Mouse (Mus musculus) ES-CJ7 (cell line): ENCODE measurements at regions not wholly inside any gene's neighbourhood (a gene's known extent, or its start where the extent isn't known, plus 50 kb on each side); places are given as distances from the start of the nearest gene placed in this dataset.
"Not testable (repeated sequence)": the region's sequence is repeated elsewhere in the genome, so short reads cannot be mapped to it uniquely, and the experiment has no call there.

ENCODE experiments used
- DNase-seq: peaks from one replicate; pipeline ENCODE4 v3.0.0; 2011; ENCODE audit warnings: low read depth, low spot score

DNA sequence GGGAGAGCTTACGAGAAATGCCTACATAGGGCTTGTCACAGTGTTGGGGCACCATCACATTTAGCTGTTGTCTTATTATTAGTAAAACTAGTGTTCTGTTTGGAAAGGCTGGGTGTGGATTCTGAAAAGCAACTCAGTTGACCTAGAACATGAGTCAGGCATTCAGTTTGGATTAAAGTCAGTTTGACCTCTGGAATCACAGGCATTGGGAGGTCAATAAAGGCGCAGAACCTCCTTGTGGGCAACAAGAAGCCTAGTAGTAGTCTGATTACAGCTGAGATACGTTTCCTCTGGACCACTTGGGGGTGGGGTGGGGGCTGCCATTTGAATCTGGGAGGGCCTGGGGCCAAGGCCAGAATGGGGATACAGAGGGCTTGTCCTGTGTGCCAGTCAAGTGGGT lies 52.1 kb upstream of the Map3k1 start:
- no peak for DNase-seq

- DNase-seq: no peak
Observed at GRCm38 (mm10) chr13:111862316-111862715, 53.5 kb upstream of the Map3k1 start.

GRCm38 (mm10) chr13:111865956-111866355 lies 57.2 kb upstream of the Map3k1 start:
- DNase-seq: no peak

DNA sequence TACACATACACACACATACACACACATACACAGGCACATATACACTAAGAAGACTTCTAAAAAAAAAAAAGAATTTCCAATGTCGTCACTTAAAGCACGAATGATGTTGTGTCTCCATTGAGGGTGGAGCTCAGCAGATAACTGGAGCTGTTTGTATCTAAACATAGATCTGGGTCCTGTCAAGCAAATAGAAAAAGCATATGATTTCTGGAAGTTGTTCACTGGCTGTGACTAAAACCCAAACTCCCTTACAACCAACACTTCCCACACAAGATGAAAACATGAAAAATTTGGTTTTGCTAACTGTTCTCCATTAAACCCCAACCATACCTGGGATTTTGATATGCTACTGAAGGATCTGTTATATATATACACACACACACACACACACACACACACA lies 58.5 kb upstream of the Map3k1 start:
- DNase-seq: no peak

DNA sequence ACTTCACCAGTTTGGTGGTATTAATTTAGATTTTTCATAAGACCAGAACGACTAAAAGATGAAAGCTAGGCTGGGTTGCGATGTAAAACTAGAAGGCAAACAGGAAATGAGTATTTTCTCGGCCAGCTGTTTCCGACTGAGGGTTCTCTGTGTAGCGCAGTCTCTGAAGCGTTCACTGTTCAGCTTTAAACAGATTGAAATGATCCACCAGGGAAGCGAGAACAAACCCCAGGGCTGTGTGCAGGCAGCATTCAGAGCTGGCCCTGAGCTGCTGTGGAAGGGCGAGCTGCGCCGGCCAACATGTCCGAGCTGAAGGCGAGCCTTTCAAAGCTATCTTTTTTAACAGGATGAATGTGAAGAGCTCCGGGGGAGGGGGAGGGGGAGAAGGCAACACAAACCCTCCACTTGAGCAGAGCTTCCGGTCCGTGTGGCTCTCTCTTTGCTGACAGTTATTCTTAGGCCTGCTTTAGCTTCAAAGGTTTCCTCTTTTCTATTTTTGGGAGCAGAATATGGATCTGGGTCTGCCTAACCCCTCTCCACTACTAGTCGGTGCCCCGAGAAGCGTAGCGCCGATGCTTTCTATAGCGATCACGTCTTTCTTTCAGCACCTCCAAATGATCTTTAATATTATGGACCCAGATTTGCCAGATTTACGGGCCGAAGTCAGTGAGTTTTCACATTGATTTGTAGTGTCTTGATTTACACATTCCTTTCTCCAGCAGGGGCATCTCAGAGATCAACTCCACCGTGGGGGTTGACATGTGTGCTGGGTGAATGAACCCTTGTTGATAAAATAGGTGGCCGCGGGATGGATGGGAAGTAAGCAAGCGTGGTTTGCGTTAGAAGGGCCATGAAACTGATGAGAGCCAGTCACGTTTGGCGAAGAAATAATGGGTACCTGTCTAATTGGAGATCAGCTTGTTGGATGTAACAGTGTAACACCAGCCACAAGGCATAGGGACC lies 59.3 kb upstream of the Map3k1 start:
- no peak for DNase-seq

DNA sequence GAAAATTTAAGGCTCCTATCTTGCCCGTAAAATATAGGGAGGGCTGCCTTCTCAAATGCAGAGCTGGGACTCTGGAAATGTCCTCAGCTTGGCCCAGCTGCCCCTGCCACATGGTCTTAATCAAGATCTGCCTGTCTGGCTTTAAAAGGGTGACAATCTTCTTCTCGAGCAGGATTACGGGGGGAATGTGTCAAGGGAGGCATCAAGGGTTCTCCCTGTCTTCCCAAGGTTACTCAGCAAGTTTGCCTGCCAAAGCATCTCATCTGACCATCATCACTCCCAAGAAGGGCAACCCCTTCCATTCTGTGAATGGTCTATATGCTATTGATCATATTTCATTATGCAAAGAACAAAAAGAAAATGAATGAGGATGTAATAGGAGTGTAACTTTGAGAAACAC lies 60.2 kb upstream of the Map3k1 start:
- no peak for DNase-seq

DNA sequence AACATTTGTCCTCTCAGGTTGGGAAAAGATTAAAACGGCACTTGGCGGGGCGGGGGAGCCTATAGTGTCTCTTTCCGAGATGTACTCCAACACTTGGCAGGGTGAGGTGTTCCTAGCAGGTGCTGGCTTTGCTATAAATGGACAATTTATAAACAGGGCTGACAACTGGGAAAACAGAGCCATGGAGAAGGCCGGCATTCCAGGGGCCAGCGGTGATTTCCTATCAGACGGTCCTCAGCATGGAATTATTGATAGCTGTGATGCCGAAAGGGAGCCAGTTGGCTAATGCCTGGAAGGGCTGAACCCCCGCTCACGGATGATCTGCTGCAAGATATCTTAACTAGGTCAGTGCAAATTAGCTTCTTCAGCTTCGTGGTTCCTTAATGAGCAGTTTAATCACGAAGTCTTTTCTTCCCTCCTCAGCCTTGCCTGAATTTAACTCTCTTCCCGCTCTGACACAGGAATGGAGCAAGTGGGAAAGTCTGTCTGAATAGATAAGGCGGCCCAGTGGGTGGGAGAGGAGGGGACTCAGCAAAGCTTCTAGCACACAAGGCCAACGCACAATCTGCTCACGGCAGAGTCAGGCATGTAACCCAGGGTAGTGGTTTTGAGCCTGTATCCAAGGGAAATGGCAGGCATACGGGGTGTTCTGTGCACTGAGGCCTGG lies 61.1 kb upstream of the Map3k1 start:
- no peak for DNase-seq

DNA sequence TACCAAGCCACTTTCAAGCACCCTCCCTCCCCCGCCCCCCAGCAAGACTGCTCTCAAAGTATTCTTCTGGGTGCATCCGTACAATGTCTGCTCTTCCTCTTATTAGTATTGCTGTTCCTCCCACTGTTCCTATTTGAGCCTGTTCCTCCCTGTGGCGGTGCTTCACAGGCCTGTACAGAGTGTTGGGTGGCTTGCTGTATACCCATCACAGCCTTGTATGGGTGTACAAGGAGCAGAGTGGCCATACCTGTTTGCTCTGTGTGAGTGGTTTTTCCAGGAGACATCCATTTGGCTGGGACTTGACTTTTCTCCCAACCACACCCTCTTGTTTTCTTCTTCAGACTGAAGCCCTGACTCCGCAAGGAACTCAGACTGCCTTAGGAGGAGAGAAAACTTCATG lies 61.7 kb upstream of the Map3k1 start:
- DNase-seq: no peak

DNA sequence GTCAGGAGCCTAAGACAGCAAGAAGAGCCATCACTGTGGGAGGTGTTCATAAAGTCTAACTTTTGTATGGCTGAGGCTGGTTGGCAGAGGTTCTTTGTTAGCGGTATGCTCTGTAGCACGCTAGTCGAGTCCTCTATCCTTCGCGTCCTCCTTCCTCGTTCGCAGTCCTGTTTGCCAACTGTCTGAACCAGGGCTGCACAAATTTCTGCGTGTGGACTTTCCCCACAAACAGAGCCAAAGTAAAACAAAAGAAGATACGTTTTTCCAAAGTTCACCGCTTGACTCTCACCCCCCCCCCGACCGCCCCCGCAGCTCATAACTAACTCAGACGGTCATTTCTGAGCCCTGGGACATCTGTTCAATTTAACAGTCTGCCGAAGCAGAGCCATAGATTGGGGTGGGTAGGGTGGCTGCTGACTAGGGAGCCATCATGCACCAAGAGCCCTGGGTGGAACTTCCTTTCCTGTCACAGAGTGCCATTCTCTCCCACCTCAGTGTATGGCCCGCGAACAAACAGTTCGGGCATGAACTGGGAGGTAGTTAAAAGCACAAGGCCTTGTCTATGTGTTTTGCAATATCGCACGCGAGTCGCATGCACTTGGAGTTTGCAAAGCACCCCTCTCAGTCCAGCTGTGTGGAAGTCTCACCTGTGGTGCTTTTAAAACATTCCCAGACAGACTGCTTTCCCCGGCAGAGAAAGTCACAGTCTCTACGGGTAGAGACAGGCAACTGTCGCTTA lies 63.0 kb upstream of the Map3k1 start:
- no peak for DNase-seq

DNA sequence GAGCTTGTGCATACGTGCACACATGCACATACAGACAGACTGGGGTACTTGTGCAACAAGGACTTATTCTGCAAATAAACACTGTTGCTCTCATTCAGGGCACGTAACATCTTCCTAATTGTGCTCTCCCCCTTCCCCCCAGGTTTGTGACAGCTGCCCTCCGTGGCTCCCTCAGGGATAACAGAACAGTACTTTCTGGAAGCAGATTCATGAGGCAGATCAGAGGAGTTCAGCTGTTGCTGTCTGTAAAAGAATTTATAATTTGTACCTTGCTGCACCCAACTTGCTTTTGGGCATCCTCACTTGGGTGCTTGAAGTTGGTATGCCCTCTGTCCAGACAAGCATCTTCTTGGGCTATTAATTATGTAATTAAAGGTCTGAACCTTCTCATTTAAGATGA lies 65.5 kb upstream of the Map3k1 start:
- no peak for DNase-seq

- DNase-seq: no peak
Observed at GRCm38 (mm10) chr13:111876404-111876803, 67.6 kb upstream of the Map3k1 start.

- DNase-seq: no peak
Observed at GRCm38 (mm10) chr13:111876847-111877246, 68.1 kb upstream of the Map3k1 start.

DNA sequence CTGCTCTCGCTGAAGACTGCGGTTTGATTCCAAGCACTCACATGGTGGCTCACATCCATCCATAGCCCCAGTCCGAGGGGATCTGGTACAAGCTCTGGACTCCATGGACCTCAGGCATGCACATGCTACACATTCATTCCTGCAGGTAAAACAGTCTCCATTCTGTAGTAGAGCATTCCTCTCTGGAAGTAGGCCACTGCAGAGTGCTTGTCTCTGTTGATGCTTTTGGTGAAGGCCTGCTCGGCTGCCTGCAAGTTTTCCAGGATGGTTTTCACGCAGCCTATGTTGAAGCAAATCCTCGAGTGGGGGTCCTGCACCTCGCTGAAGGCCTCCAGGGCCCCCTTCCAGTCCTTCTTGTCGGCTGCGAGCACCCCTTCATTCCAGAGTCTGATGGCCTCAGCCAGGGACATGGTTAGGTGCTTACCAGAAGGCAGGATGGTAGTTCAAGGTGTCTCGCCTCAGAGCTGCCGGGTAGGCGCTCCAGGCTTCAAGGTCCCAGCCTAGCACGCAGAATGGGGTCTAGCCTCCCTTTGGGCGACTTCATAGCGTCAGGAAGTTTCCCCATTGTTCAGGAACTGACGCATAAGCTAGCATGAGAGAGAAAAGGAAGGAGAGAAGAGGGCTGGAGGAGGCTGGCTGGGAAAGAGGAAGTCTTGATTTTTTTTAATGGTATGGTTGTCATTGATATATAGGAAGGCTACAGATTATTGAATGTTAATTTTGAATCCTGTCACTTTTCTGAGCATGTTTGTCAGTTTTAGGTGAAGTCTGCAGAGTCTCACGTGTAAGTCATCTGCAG lies 75.2 kb upstream of the Map3k1 start:
- DNase-seq: not testable (repeated sequence)

GRCm38 (mm10) chr13:111890792-111891191 lies 82.0 kb upstream of the Map3k1 start:
- no peak for DNase-seq

DNA sequence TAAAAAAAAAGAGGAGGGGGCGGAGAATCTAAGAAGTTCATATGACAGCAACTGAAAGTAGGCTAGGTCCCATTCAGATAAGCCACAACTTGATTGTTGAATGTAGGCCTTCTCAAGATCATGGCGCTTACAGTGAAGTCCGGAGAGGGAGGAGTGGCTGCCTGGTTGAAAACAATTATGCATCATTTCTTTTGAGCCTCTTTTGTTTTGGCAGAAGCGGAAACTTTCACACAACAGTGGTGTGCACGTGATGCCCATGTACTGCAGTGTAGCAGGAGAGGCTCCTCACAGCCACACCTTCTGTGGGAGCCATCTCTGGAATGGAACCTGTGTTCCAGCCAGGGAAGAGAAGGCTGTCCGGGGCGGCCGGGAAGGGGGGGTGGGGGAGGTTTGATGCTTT lies 83.3 kb upstream of the Map3k1 start:
- DNase-seq: no peak

GRCm38 (mm10) chr13:111893221-111893713 lies 84.5 kb upstream of the Map3k1 start:
- DNase-seq: no peak

GRCm38 (mm10) chr13:111894804-111895478 lies 86.1 kb upstream of the Map3k1 start:
- DNase-seq: peak; percentile 38

GRCm38 (mm10) chr13:111896279-111896678 lies 87.5 kb upstream of the Map3k1 start:
- no peak for DNase-seq

DNA sequence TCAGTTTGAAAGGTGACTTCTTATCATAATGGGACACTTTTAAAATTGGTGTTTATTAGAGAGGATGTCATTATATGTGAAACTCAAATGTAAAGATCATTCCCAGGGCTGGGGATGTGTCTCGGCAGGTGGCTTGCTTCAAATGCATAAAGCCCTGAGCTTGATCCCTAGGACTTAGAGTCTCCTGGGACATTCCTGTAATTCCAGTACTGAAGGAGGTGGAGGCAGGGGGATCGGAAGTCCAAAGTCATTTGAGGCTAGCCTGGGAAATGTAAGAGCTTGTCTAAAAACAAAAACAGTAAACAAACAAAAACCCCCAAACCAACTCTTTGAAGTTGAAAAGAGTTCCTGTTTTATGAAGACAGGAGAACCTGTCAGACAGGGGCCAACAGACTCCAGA lies 94.6 kb upstream of the Map3k1 start:
- DNase-seq: peak; percentile 51

GRCm38 (mm10) chr13:111903931-111904330 lies 95.1 kb upstream of the Map3k1 start:
- no peak for DNase-seq
